Mouse (Mus musculus) megakaryocyte, embryonic 14.5 days (primary cell): ENCODE results near the gene Cd47. TPM values are rescaled to one million over a fixed set of nuclear protein-coding genes. Genes with fewer than 3 reads are reported as not detected.
A peak's percentile ranks its signal among the peaks of the same experiment; 100 is the strongest.

Source experiments
- H3K27me3 ChIP-seq: replicated peaks from 2 replicates; pipeline ENCODE3; 2012; ENCODE audit warnings: inconsistent platforms
- H3K36me3 ChIP-seq: replicated peaks from 2 replicates; pipeline ENCODE3; 2012; ENCODE audit warnings: low read length, inconsistent platforms, mixed read lengths
- H3K4me1 ChIP-seq: 2 replicates; pipeline ENCODE4 v1.6.1; 2012; ENCODE audit warnings: inconsistent platforms
- H3K4me3 ChIP-seq: replicated peaks from 2 replicates; pipeline ENCODE3; 2012; ENCODE audit warnings: moderate library complexity, mild to moderate bottlenecking, inconsistent platforms
- H3K9me3 ChIP-seq: 2 replicates; pipeline ENCODE4 v1.6.1; 2012; ENCODE audit warnings: inconsistent platforms
- FLI1 ChIP-seq: IDR thresholded peaks from 2 replicates; pipeline ENCODE4 v1.6.1; 2012; ENCODE audit warnings: low read length, inconsistent platforms, mixed read lengths
- GATA1 ChIP-seq: IDR thresholded peaks from 3 replicates; pipeline ENCODE4 v1.6.1; 2012; ENCODE audit warnings: mixed read lengths, low read length, inconsistent platforms, borderline replicate concordance
- polyA plus RNA-seq: library from polyadenylated mRNA; stranded (reverse); fragments of >175 nt; gene quantifications from 2 replicates; pipeline ENCODE4 v1.2.3, GENCODE M21; 2012; ENCODE audit warnings: low replicate concordance; ENCODE audit not compliant: insufficient read depth

Cd47 gene
- polyA plus RNA-seq, 1 experiment = 98.5 TPM

DNA sequence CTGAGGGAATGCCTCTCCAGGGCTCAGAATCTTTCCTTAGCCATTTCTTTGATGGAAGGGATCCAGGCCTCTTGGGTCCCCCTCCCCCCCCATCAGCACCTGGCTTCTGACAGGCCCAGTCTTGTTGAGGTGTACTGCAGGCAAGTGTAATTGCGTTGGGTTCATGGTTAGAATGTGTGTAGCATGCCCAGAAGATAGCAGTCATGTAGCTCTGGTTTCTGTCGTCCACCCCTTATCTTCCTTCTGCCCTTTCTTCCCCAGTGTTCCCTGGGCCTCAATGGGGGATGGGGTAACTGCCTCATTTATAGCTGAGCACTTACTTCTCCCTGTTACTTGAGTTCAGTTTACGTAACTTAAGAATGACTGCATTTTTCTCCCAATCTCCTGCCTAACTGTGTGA, 104.7 kb downstream of the Cd47 start:
- TF ChIP-seq FLI1 (no peak), GATA1 (no peak)
- Histone ChIP-seq H3K36me3 (peaks cover 96% of the 10 kb centered on the region), H3K27me3 (no peaks in the 10 kb centered on the region), H3K9me3 (no peaks in the 10 kb centered on the region), H3K4me3 (peak overlapping the region; percentile 77), H3K4me1 (peaks cover 85% of the 10 kb centered on the region)

DNA sequence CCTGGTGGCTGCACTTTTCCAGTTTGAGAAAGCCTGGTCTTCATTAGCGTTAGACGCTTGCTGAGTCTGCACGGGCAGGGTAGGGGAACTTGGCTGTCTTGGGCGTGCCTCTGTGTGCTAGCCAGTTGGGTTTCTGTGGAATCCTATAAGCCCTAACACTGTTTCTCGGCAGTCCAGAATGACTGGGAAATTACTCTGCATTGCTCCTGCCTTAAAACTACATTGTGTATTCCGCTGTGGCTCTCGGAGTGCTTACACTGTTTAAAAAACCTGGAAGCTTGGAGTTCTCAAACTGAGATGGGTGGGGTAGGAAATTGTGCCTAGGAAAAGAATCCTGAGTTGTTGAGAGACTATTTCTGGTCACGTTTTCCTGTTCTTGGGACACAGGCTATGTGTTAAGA, 105.3 kb downstream of the Cd47 start:
- Histone ChIP-seq H3K27me3 (no peaks in the 10 kb centered on the region), H3K36me3 (peaks cover 96% of the 10 kb centered on the region), H3K9me3 (no peaks in the 10 kb centered on the region), H3K4me1 (peaks cover 89% of the 10 kb centered on the region), H3K4me3 (peak overlapping the region; percentile 11)
- no peak for TF ChIP-seq FLI1
- TF ChIP-seq GATA1 = no peak

DNA sequence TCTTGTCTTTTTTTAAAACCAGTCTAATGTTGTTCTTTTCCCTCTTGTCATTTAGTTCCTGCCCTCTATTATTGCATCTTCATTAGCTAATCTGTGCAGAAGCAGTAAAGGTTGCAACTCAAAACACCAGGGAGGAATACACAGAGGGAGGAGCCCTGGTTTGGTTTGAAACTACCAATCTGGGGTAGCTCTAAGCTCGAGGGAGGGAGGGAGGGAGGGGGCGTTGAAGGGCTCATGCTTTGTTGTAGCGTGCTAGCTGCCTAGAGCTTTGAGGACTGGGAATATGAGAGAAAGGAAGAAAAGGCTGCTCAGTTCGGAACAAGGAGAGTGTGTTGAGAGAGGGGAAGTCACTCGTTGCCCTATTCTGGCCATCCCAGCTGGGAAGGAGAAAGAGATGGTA, 105.7 kb downstream of the Cd47 start:
- no peaks in the 10 kb centered on the region for H3K9me3 ChIP-seq
- H3K36me3 ChIP-seq = peaks cover 96% of the 10 kb centered on the region
- H3K4me3 ChIP-seq = peak overlapping the region; percentile 31
- no peaks in the 10 kb centered on the region for H3K27me3 ChIP-seq
- peaks cover 87% of the 10 kb centered on the region for H3K4me1 ChIP-seq
- TF ChIP-seq FLI1 = no peak
- no peak for TF ChIP-seq GATA1

GRCm38 (mm10) chr16:49906940-49907339, 106.6 kb downstream of the Cd47 start:
- Histone ChIP-seq H3K4me3 (no peak overlapping the region), H3K9me3 (no peaks in the 10 kb centered on the region), H3K4me1 (peaks cover 84% of the 10 kb centered on the region), H3K27me3 (no peaks in the 10 kb centered on the region), H3K36me3 (peaks cover 96% of the 10 kb centered on the region)
- TF ChIP-seq FLI1 = no peak
- no peak for TF ChIP-seq GATA1

GRCm38 (mm10) chr16:49907356-49907755, 107.0 kb downstream of the Cd47 start:
- TF ChIP-seq FLI1 (no peak), GATA1 (no peak)
- Histone ChIP-seq H3K9me3 (no peaks in the 10 kb centered on the region), H3K27me3 (no peaks in the 10 kb centered on the region), H3K4me1 (peaks cover 84% of the 10 kb centered on the region), H3K4me3 (no peak overlapping the region), H3K36me3 (peaks cover 96% of the 10 kb centered on the region)

DNA sequence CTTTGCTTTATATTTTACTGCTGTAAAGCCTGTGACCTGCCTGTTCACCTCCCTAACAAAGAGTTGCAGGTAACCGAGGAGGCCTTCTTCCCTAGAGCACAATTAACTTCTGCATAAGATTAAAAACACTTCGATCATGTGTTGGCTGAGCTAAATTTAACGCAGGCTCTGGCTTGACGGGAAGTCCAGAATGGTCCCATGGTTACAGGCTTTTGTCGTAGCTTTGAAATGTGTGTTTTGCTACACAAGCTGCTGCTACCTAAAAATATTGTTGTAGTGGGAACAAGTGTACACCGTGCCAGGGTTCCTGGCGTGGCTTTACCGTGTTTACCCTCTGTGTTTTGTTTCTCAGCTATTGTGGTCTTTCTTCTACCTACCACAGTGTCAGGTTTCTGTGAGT, 109.2 kb downstream of the Cd47 start:
- Histone ChIP-seq H3K9me3 (no peaks in the 10 kb centered on the region), H3K4me3 (no peak overlapping the region), H3K4me1 (peaks cover 67% of the 10 kb centered on the region), H3K36me3 (peaks cover 94% of the 10 kb centered on the region), H3K27me3 (no peaks in the 10 kb centered on the region)
- no peak for TF ChIP-seq FLI1
- TF ChIP-seq GATA1 = no peak

DNA sequence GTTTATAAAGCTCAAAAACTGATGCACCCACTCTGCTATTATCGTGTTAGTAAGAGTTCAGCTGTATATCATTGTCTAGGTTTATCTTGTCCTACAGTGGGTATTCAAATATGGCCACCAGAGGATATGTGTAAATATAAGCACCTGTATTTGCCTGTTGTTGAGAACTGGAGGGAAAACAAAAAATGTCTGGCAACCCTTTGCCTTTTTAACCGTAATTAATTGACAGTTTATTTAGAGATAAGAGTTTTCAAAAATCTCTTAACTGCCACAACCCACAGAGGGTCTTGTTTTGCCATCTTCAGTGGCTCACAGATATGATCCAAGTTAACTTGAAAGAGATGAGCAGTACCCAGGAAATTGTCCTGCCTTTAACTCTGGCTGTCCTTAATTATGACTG, 113.8 kb downstream of the Cd47 start:
- no peaks in the 10 kb centered on the region for H3K9me3 ChIP-seq
- no peak for TF ChIP-seq GATA1
- no peak for TF ChIP-seq FLI1
- H3K36me3 ChIP-seq = peaks cover 91% of the 10 kb centered on the region

GRCm38 (mm10) chr16:49915532-49916476, 115.5 kb downstream of the Cd47 start:
- Histone ChIP-seq H3K36me3 (peaks cover 91% of the 10 kb centered on the region), H3K4me3 (no peak overlapping the region), H3K4me1 (peaks cover 54% of the 10 kb centered on the region), H3K27me3 (no peaks in the 10 kb centered on the region), H3K9me3 (no peaks in the 10 kb centered on the region)
- no peak for TF ChIP-seq GATA1
- no peak for TF ChIP-seq FLI1

More for the DNA sequence above, 113.8 kb downstream of the Cd47 start:
- H3K4me1 ChIP-seq = peaks cover 59% of the 10 kb centered on the region
- no peak overlapping the region for H3K4me3 ChIP-seq
- H3K27me3 ChIP-seq = no peaks in the 10 kb centered on the region

- Histone ChIP-seq H3K9me3 (no peaks in the 10 kb centered on the region), H3K27me3 (no peaks in the 10 kb centered on the region), H3K36me3 (peaks cover 96% of the 10 kb centered on the region), H3K4me3 (no peak overlapping the region), H3K4me1 (peaks cover 63% of the 10 kb centered on the region)
- TF ChIP-seq FLI1 = no peak
- no peak for TF ChIP-seq GATA1
Observed at GRCm38 (mm10) chr16:49920191-49920590, 119.9 kb downstream of the Cd47 start.

- no peaks in the 10 kb centered on the region for H3K27me3 ChIP-seq
- H3K36me3 ChIP-seq = peaks cover 90% of the 10 kb centered on the region
- no peaks in the 10 kb centered on the region for H3K9me3 ChIP-seq
- TF ChIP-seq FLI1 (no peak), GATA1 (no peak)
- H3K4me3 ChIP-seq = no peak overlapping the region
- H3K4me1 ChIP-seq = peaks cover 57% of the 10 kb centered on the region
Observed at GRCm38 (mm10) chr16:49921677-49922076, 121.3 kb downstream of the Cd47 start.
